Comparison of ENCODE assay signal across 8 mouse cellular contexts in the genomic region with DNA sequence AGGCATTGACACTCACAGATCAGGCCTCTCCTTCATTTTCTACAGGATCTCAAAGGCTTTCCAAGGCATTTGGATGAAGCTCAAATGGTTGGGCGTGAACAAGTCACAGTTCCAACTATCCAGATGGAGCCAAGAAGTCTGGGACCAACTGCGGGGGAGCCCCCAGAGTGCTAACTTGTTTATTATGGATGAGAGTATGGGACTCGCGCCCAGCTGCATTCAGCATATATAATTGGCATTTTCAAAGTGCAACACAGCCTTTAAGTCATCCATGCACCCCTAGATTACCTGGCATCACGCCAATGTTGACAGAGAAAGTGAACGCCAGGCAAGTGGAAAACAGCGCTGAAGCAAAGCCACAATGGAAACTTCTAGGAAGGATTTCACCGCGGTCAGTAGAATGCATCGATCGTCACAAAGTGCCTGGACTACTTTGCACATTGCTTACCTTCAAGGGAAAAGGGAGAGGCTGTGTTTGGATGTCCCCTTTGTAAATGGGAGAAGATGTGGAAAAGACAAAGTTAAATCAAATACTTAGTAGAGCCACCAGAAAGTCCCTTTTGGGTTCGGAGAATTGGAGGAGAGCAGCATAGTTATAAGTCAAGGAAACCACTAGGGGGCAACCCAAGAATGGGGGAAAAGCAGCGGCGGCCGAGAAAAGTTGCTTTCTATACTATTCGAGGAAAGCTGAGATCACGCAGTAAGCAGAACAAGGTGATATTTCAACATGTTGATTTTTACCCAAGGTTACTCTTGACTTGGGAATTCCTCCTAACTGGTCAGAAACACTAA. TPM values are rescaled to one million over a fixed set of nuclear protein-coding genes. Genes with fewer than 3 reads are reported as not detected.
DNase-seq lines count a peak whose midpoint lies in the region; ATAC-seq and TF ChIP-seq lines count a peak whose summit lies in the region.

No protein-coding gene starts in this region.

- H3K36me3 ChIP-seq in thymus, adult 2 months (ENCODE audit: control insufficient read depth, insufficient read depth, low read length) = no peaks in the 10 kb centered on the region
- no peaks in the 10 kb centered on the region for H3K36me3 ChIP-seq in intestine, postnatal 0 days (ENCODE audit: control insufficient read depth, insufficient read depth)

- H3K4me2 ChIP-seq in intestine, postnatal 0 days (replicated peaks; ENCODE audit: low read depth) = peak overlapping the region; percentile 63

- peak; percentile 17 for DNase-seq in thymus, adult 2 months
- DNase-seq in thymus, postnatal 36 days = no peak
- peak; percentile 91 for DNase-seq in embryo, embryonic 10.5 days (ENCODE audit: low spot score)
- DNase-seq in left cerebral cortex, postnatal 36 days (ENCODE audit: low spot score in 2 of 2) = peak; percentile 73
- DNase-seq in mesoderm, embryonic 11.5 days (ENCODE audit: low read depth, low spot score) = peak; percentile 69
- peak; percentile 50 for DNase-seq in skeletal muscle tissue, adult 2 months (ENCODE audit: low read depth, low spot score)

- no peak overlapping the region for H3K27ac ChIP-seq in thymus, adult 2 months (ENCODE audit: control insufficient read depth, insufficient read depth, low read length)
- H3K27ac ChIP-seq in intestine, postnatal 0 days (ENCODE audit: low read depth, low read length) = no peak overlapping the region

- ATAC-seq in granulocyte monocyte progenitor cell, adult 5-6 weeks (replicated peaks; ENCODE audit: poor library complexity, severe bottlenecking) = peak; percentile 82
- ATAC-seq in intestine, postnatal 0 days = no peak

- TF ChIP-seq CTCF in thymus, adult 2 months (IDR thresholded peaks at IDR 0.05; ENCODE audit: borderline replicate concordance, control insufficient read depth, extremely low read depth, insufficient read depth, low read length, poor library complexity) = no peak
- TF ChIP-seq CTCF in intestine, postnatal 0 days (IDR thresholded peaks at IDR 0.05; ENCODE audit: low read depth) = peak; percentile 90

- intact Hi-C loops in left cerebral cortex, postnatal 36 days (cut with DNase I) = loop anchor here (2.0 kb wide), 1 partner anchor 343 kb away; no protein-coding TSS in a partner anchor

- H3K9me3 ChIP-seq in intestine, postnatal 0 days (ENCODE audit: control insufficient read depth) = no peaks in the 10 kb centered on the region

- H3K9ac ChIP-seq in intestine, postnatal 0 days (ENCODE audit: low read depth, low read length) = no peak overlapping the region

- H3K4me3 ChIP-seq in thymus, adult 2 months (ENCODE audit: control insufficient read depth, insufficient read depth, low read length) = no peak overlapping the region
- H3K4me3 ChIP-seq in intestine, postnatal 0 days (ENCODE audit: low read depth, low read length) = peak overlapping the region; percentile 20

- 29% methylated on average over 17 of the region's 17 CpGs for WGBS in thymus, adult 2 months
- WGBS in intestine, postnatal 0 days = 27% methylated on average over 17 of the region's 17 CpGs

- no peak for TF ChIP-seq POLR2A in thymus, adult 2 months (IDR thresholded peaks at IDR 0.05; ENCODE audit: control insufficient read depth, extremely low read depth, insufficient read depth, low read length, poor library complexity)

- H3K27me3 ChIP-seq in thymus, adult 2 months (ENCODE audit: control insufficient read depth, insufficient read depth, low read length) = no peaks in the 10 kb centered on the region
- H3K27me3 ChIP-seq in intestine, postnatal 0 days (replicated peaks; ENCODE audit: control insufficient read depth, insufficient read depth, low read length) = no peaks in the 10 kb centered on the region

- H3K4me1 ChIP-seq in thymus, adult 2 months (replicated peaks; ENCODE audit: control insufficient read depth, insufficient read depth, low read length) = no peaks in the 10 kb centered on the region
- no peaks in the 10 kb centered on the region for H3K4me1 ChIP-seq in intestine, postnatal 0 days (replicated peaks; ENCODE audit: control insufficient read depth, insufficient read depth, low read length)

RNA-seq across cellular contexts. Expression of a gene that starts 27.3 kb away (rescaled TPM):
- polyA plus RNA-seq in thymus, adult 2 months (2012; rRNA removed) = 10.7 and 17.1 TPM in 2 replicates
- total RNA-seq in granulocyte monocyte progenitor cell, adult 5-6 weeks (2014; fragmentation: Nextera tagmentation) = not detected in 2 replicates
- not detected in 2 replicates for total RNA-seq in granulocyte monocyte progenitor cell, adult 5-6 weeks (2017)
- 72.4 and 87.9 TPM in 2 replicates for polyA plus RNA-seq in intestine, postnatal 0 days (2015; fragmentation: Nextera tagmentation; extraction: Ambion mirVana)
- 10 to 100 TPM; 19.0 to 19.3 TPM for total RNA-seq in left cerebral cortex, postnatal 36 days (2021)

Comparison
In these comparisons a context has a peak if more than half of its experiments do, and no peak if none do; other contexts are left out.
1. DNase-seq: peak in thymus, adult 2 months (single experiment), embryo, embryonic 10.5 days (single experiment), left cerebral cortex, postnatal 36 days (2 of 2), mesoderm, embryonic 11.5 days (single experiment) and skeletal muscle tissue, adult 2 months (single experiment); none in thymus, postnatal 36 days (0 of 2).
2. RNA of a gene that starts 27.3 kb away (total RNA-seq): 19.0 to 19.3 TPM in left cerebral cortex, postnatal 36 days; not detected in granulocyte monocyte progenitor cell, adult 5-6 weeks; every median in the first group is over 10 times any median in the second.